Mouse (Mus musculus): ENCODE data around the gene Sccpdh. TPM values are rescaled to one million over a fixed set of nuclear protein-coding genes. Genes with fewer than 3 reads are reported as not detected.
"Not testable (repeated sequence)": the region's sequence is repeated elsewhere in the genome, so short reads cannot be mapped to it uniquely, and the experiment has no call there.

The Sccpdh gene
- polyA plus RNA-seq, 1 experiment from 2014 or later = 142 TPM

DNA sequence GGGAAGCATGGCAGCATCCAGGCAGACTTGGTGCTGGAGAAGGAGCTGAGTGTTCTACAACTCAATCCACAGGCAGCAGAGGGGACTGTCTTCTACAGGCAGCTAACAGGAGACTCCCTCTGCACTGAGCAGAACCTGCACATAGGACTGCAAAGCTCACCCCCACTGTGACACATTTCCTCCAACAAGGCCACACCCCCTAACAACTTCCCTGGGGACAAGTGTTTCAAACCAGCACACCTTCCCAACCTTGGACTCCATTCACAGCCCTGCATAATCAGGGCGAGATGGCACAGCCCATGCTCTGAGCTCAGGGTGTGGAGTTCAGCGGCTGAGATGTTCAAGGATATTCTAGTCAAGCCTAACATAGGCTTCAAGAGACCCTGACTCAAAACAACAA is 9.0 kb downstream of the Sccpdh start:
- H3K9ac ChIP-seq = no peak overlapping the region
- no peak overlapping the region for H3K27ac ChIP-seq
- H3K4me1 ChIP-seq (replicated peaks) = no peaks in the 10 kb centered on the region
- peaks cover 77% of the 10 kb centered on the region for H3K36me3 ChIP-seq
- ATAC-seq (ENCODE audit: low FRiP score) = no peak
- no peak overlapping the region for H3K4me3 ChIP-seq
- H3K9me3 ChIP-seq = no peaks in the 10 kb centered on the region
- no peak overlapping the region for H3K4me2 ChIP-seq
- H3K27me3 ChIP-seq = no peaks in the 10 kb centered on the region
- 92% methylated on average over 2 of the region's 2 CpGs for whole genome bisulfite sequencing

- H3K4me3 ChIP-seq = no peak overlapping the region
- H3K9me3 ChIP-seq = no peaks in the 10 kb centered on the region
- no peak for ATAC-seq (ENCODE audit: low FRiP score)
- 96% methylated on average over 4 of the region's 4 CpGs for WGBS
- no peak overlapping the region for H3K9ac ChIP-seq
- no peaks in the 10 kb centered on the region for H3K27me3 ChIP-seq
- H3K4me2 ChIP-seq = no peak overlapping the region
- H3K4me1 ChIP-seq (replicated peaks) = no peaks in the 10 kb centered on the region
- H3K27ac ChIP-seq = no peak overlapping the region
- H3K36me3 ChIP-seq = peaks cover 73% of the 10 kb centered on the region
Measured at GRCm38 (mm10) chr1:179679326-179679725, 11.3 kb downstream of the Sccpdh start.

GRCm38 (mm10) chr1:179682753-179683152 is 14.7 kb downstream of the Sccpdh start:
- not testable (repeated sequence) for H3K27ac ChIP-seq; H3K4me2 ChIP-seq; ATAC-seq (ENCODE audit: low FRiP score); H3K4me3 ChIP-seq; H3K27me3 ChIP-seq; H3K4me1 ChIP-seq (replicated peaks); H3K9me3 ChIP-seq; H3K9ac ChIP-seq
- 93% methylated on average over 10 of the region's 10 CpGs for whole genome bisulfite sequencing
- H3K36me3 ChIP-seq = peaks cover 83% of the 10 kb centered on the region

DNA sequence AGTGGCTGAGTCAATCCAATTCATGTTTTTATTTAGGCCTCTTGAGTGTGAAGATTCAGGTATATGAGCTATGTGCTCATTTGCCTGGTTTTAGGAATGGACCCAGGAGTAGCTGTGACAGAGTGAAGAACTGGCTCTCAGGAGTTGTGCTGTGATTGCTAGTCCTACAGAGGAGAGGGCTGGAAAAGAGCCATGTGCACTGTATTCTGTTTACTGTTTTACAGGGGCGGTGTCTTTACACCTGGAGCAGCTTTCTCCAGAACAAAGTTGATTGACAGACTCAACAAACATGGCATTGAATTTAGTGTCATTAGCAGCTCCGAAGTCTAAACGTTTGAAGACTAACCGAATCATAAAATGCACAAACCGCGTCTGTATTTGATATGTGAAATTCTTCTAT is 18.3 kb downstream of the Sccpdh start:
- ATAC-seq (ENCODE audit: low FRiP score) = no peak
- no peaks in the 10 kb centered on the region for H3K27me3 ChIP-seq
- WGBS = 95% methylated on average over 6 of the region's 6 CpGs
- no peak overlapping the region for H3K27ac ChIP-seq
- H3K4me1 ChIP-seq (replicated peaks) = no peaks in the 10 kb centered on the region
- no peaks in the 10 kb centered on the region for H3K9me3 ChIP-seq
- H3K4me3 ChIP-seq = no peak overlapping the region
- no peak overlapping the region for H3K9ac ChIP-seq
- H3K4me2 ChIP-seq = no peak overlapping the region
- H3K36me3 ChIP-seq = peaks cover 70% of the 10 kb centered on the region

DNA sequence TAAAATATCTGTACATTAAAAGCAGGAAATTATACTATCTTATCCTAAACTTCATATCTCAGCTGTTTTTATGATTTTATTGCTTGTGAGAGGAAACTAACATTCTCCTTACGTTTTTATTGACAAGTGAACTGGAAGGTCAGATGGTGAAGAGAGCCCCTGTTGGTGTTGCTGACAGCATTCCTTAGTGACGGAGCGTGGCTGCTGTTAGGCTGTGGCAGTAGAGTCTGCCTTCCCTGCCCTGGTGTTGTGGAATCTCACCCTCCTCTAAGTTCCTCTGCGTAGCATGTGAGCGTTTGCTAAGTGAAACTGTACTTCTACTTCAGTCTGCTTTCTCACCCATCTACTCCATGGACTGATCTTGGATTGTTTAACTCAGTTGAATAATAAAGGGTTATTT is 18.8 kb downstream of the Sccpdh start:
- 90% methylated on average over 5 of the region's 5 CpGs for WGBS
- peaks cover 65% of the 10 kb centered on the region for H3K36me3 ChIP-seq
- no peak for ATAC-seq (ENCODE audit: low FRiP score)
- H3K4me2 ChIP-seq = no peak overlapping the region
- no peaks in the 10 kb centered on the region for H3K4me1 ChIP-seq (replicated peaks)
- no peak overlapping the region for H3K9ac ChIP-seq
- no peaks in the 10 kb centered on the region for H3K9me3 ChIP-seq
- H3K27me3 ChIP-seq = no peaks in the 10 kb centered on the region
- no peak overlapping the region for H3K4me3 ChIP-seq
- H3K27ac ChIP-seq = no peak overlapping the region

GRCm38 (mm10) chr1:179687305-179687704 is 19.3 kb downstream of the Sccpdh start:
- Histone ChIP-seq H3K9ac (no peak overlapping the region), H3K36me3 (peaks cover 60% of the 10 kb centered on the region), H3K4me2 (no peak overlapping the region), H3K27ac (no peak overlapping the region), H3K4me3 (no peak overlapping the region), H3K4me1 (replicated peaks) (no peaks in the 10 kb centered on the region), H3K9me3 (no peaks in the 10 kb centered on the region), H3K27me3 (no peaks in the 10 kb centered on the region)
- no peak for ATAC-seq (ENCODE audit: low FRiP score)
- WGBS = 100% methylated on average over 1 of the region's 1 CpGs

GRCm38 (mm10) chr1:179687966-179688365 is 20.0 kb downstream of the Sccpdh start:
- no peak for ATAC-seq (ENCODE audit: low FRiP score)
- H3K4me1 ChIP-seq (replicated peaks) = no peaks in the 10 kb centered on the region
- H3K4me3 ChIP-seq = no peak overlapping the region
- WGBS = 98% methylated on average over 3 of the region's 3 CpGs
- H3K27me3 ChIP-seq = no peaks in the 10 kb centered on the region
- no peak overlapping the region for H3K9ac ChIP-seq
- peaks cover 56% of the 10 kb centered on the region for H3K36me3 ChIP-seq
- no peak overlapping the region for H3K27ac ChIP-seq
- H3K4me2 ChIP-seq = no peak overlapping the region
- H3K9me3 ChIP-seq = no peaks in the 10 kb centered on the region

- no peak for ATAC-seq (ENCODE audit: low FRiP score)
- Histone ChIP-seq H3K4me3 (no peak overlapping the region), H3K4me2 (no peak overlapping the region), H3K27me3 (no peaks in the 10 kb centered on the region), H3K27ac (no peak overlapping the region), H3K9ac (no peak overlapping the region), H3K4me1 (replicated peaks) (no peaks in the 10 kb centered on the region), H3K36me3 (peaks cover 52% of the 10 kb centered on the region), H3K9me3 (no peaks in the 10 kb centered on the region)
- WGBS = 86% methylated on average over 6 of the region's 6 CpGs
Measured at GRCm38 (mm10) chr1:179688415-179688814, 20.4 kb downstream of the Sccpdh start.

DNA sequence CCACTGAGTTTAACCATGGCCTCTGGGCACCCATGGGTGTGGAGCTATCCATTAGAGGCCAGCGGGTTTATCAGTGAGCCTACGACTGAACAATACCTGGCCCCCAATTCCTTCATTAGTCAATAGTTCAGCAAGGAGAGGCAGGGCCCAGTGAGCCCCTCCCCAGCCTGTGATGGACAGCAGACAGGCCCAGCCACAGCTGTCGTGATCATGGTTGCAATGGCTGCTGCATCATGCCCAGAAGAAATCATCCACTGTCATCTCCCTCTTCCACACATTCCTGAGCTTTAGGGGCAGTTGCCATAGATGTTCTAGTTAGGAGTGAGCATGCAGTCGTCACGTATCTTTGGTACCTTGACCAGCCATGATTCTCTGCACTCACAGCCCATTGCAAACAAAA is 20.9 kb downstream of the Sccpdh start:
- H3K27ac ChIP-seq = no peak overlapping the region
- ATAC-seq (ENCODE audit: low FRiP score) = no peak
- no peak overlapping the region for H3K9ac ChIP-seq
- H3K4me2 ChIP-seq = no peak overlapping the region
- H3K4me1 ChIP-seq (replicated peaks) = no peaks in the 10 kb centered on the region
- peaks cover 47% of the 10 kb centered on the region for H3K36me3 ChIP-seq
- no peaks in the 10 kb centered on the region for H3K27me3 ChIP-seq
- WGBS = 65% methylated on average over 5 of the region's 5 CpGs
- H3K4me3 ChIP-seq = no peak overlapping the region
- H3K9me3 ChIP-seq = no peaks in the 10 kb centered on the region

DNA sequence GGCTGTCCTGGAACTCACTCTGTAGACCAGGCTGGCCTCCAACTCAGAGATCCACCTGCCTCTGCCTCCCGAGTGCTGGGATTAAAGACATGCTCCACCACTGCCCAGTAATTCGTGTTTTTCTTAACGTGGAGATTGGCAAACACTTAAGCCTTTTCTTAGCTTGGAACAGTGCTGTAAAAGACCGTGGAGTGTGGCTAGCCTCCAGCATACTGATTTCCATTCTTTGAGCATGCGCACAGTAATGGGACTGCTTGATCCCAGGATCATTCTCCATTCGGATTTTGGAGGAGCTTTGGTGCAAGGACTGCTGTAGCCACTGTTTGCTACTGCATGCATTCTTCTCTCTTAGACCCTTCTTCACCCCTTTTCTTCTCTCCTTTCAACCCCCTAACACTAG is 21.5 kb downstream of the Sccpdh start:
- ATAC-seq (ENCODE audit: low FRiP score) = no peak
- Histone ChIP-seq H3K9me3 (no peaks in the 10 kb centered on the region), H3K36me3 (peaks cover 44% of the 10 kb centered on the region), H3K4me2 (no peak overlapping the region), H3K9ac (no peak overlapping the region), H3K4me1 (replicated peaks) (no peaks in the 10 kb centered on the region), H3K4me3 (no peak overlapping the region), H3K27me3 (no peaks in the 10 kb centered on the region), H3K27ac (no peak overlapping the region)
- WGBS = 65% methylated on average over 6 of the region's 6 CpGs

GRCm38 (mm10) chr1:179704150-179704549 is 36.1 kb downstream of the Sccpdh start:
- WGBS = 84% methylated on average over 3 of the region's 3 CpGs
- H3K27ac ChIP-seq = no peak overlapping the region
- H3K9ac ChIP-seq = no peak overlapping the region
- no peak overlapping the region for H3K4me2 ChIP-seq
- no peaks in the 10 kb centered on the region for H3K27me3 ChIP-seq
- no peak overlapping the region for H3K4me3 ChIP-seq
- no peak for ATAC-seq (ENCODE audit: low FRiP score)
- no peaks in the 10 kb centered on the region for H3K9me3 ChIP-seq
- no peaks in the 10 kb centered on the region for H3K36me3 ChIP-seq
- no peaks in the 10 kb centered on the region for H3K4me1 ChIP-seq (replicated peaks)

DNA sequence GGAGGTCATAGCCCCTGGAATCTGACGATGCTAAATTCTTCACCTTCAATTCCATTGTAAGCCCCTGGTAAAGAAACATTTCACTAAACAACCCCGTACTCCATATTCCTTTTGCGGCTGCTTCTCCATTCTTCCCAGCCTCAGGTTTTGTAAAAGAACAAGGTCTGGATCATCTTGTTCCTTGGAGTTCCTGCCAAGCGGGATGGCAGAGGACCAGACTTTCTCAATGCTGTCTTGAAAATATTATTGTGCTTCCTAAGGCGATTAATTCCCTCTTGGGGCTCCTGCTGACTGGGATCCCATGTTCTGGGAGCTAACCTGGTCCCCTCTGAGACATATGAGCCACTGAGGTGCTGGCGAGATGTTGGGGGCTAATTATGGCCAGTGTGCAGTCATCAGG is 37.1 kb downstream of the Sccpdh start:
- 91% methylated on average over 6 of the region's 6 CpGs for WGBS
- H3K9me3 ChIP-seq = no peaks in the 10 kb centered on the region

GRCm38 (mm10) chr1:179709390-179709789 is 41.4 kb downstream of the Sccpdh start:
- H3K4me1 ChIP-seq (replicated peaks) = no peaks in the 10 kb centered on the region
- no peak for ATAC-seq (ENCODE audit: low FRiP score)
- H3K27ac ChIP-seq = no peak overlapping the region
- no peaks in the 10 kb centered on the region for H3K36me3 ChIP-seq
- WGBS = 89% methylated on average over 6 of the region's 6 CpGs
- H3K9me3 ChIP-seq = no peaks in the 10 kb centered on the region
- H3K27me3 ChIP-seq = no peaks in the 10 kb centered on the region
- no peak overlapping the region for H3K4me2 ChIP-seq
- no peak overlapping the region for H3K9ac ChIP-seq
- H3K4me3 ChIP-seq = no peak overlapping the region

More for the DNA sequence above, 37.1 kb downstream of the Sccpdh start:
- H3K4me3 ChIP-seq = no peak overlapping the region
- no peak for ATAC-seq (ENCODE audit: low FRiP score)
- H3K9ac ChIP-seq = no peak overlapping the region
- H3K27me3 ChIP-seq = no peaks in the 10 kb centered on the region
- no peaks in the 10 kb centered on the region for H3K4me1 ChIP-seq (replicated peaks)
- H3K4me2 ChIP-seq = no peak overlapping the region
- H3K27ac ChIP-seq = no peak overlapping the region
- no peaks in the 10 kb centered on the region for H3K36me3 ChIP-seq

DNA sequence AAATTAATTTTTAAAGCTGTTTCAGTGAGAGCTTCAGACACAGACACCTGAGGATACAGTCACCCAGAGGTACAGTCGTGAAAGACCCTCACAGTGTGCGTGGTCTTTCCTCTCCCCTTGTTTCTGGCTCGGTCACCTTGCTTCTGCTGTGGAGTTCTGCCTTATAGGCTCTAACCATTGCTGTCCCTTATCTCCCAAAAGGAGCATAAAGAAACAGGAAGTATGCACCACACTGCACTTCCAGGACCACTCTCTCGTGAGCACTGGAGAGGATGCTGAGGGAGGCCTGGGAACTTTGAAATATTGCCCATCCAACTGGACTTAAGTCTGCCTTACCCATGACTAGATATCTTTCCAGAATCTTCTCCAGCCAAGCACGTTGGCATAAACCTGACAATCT is 42.7 kb downstream of the Sccpdh start:
- Histone ChIP-seq H3K36me3 (no peaks in the 10 kb centered on the region), H3K27me3 (no peaks in the 10 kb centered on the region), H3K4me3 (no peak overlapping the region), H3K9me3 (peaks cover 3% of the 10 kb centered on the region; the same call in 1 of the 2 replicates), H3K4me1 (replicated peaks) (no peaks in the 10 kb centered on the region), H3K4me2 (no peak overlapping the region), H3K27ac (no peak overlapping the region), H3K9ac (no peak overlapping the region)
- WGBS = 89% methylated on average over 5 of the region's 5 CpGs
- no peak for ATAC-seq (ENCODE audit: low FRiP score)
